Mouse (Mus musculus): ENCODE measurements around the gene Pdzd2. TPM values are rescaled to one million over a fixed set of nuclear protein-coding genes. Genes with fewer than 3 reads are reported as not detected.

The Pdzd2 gene
- polyA plus RNA-seq, 1 experiment, result 1.3 TPM

DNA sequence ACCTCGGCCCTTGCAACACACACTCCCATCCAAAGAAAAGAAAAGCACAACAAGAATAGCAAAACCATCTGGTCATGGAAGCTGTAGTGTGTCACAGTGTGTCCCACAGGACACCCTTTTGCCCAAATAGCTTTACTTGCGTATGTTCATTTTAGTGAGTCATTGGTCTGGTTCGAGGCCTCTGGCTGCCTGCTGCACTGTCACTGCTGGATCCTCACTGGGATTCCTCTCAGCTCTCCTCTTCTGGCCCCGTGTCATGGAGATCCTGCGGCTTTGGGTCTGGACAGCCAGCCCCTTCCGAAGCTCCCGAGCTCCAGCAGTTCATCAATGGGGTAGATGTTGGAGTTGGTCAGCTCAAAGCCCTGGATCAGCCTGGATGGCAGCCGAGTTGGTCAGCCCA lies 421.3 kb downstream of the Pdzd2 start:
- DNase-seq (ENCODE audit: low read depth, low spot score), result no peak
- 87% methylated on average over 8 of the region's 8 CpGs for WGBS

DNA sequence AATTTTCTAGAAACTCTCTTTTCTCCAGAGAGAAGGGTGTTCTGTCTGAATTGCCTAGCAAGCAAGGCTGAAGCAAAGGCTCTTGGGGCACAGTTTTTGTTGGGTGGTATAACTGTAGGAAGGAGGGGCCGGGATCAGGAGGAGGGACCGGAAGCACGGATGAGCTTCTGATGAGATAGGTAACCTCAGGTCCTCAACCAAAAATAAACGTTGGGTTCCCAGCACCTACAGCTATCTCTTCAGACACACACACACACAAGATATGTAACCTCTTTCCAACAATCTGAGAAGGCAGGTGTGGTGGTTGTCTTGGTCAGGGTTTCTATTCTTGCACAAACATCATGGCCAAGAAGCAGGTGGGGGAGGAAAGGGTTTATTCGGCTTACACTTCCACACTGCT lies 422.4 kb downstream of the Pdzd2 start:
- DNase-seq (ENCODE audit: low read depth, low spot score), result no peak
- 69% methylated on average over 5 of the region's 5 CpGs for WGBS

DNA sequence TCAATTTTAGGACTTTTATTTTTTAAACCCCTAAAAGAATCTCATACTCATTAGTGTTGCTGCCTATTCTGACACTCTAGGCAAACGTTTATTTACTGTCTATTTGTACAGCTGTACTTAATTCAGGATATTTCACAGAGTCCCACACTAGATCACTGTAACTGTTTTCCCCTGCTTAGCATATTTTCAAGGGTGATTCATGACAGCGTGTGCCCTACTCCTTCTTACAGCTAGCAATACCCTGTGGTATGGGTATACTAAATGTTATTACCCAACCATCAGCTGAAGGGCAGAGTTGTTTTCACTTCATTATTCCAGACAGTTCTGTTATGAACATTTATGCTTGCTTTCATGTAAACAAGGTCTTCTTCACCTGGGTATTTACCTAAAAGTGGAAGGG lies 423.7 kb downstream of the Pdzd2 start:
- no peak for DNase-seq (ENCODE audit: low read depth, low spot score)
- 48% methylated on average over 2 of the region's 2 CpGs for WGBS

DNA sequence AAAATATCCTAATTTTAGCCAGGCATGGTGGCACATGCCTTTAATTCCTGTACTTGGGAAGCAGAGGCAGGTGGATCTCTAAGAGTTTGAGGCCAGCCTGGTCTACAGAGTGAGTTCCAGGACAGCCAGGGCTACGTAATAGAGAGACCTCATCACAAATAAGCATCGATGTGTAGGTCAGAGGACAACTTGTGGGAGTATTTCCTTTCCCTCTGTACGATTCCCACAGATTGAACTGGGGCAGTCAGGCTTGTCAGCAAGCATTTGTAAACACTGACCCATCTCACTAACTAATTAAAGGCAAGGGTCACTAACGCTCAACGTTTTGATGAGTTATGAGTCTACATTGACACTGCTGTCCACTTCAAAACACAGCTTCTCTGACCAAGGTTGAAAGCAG lies 425.1 kb downstream of the Pdzd2 start:
- 73% methylated on average over 5 of the region's 5 CpGs for WGBS
- no peak for DNase-seq (ENCODE audit: low read depth, low spot score)

DNA sequence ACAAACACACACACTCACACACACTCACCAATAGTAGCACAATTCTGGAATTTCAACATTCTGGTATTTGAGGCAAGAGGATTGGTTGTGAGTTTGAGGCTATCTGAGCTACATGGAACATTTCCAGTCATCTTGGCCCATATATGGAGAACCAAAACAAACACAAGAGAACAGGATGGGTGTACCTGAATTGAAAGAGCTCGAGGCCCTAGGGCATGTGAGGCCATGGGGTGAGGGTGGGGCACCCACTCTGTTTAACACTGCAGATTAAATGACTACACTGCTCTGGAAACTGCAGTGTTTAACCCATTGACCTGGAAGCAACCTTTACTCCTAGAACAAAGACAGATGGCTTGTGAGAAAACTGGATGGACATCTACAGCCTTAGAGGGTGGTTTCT lies 426.5 kb downstream of the Pdzd2 start:
- no peak for DNase-seq (ENCODE audit: low read depth, low spot score)
- WGBS, result 4% methylated on average over 1 of the region's 1 CpGs

DNA sequence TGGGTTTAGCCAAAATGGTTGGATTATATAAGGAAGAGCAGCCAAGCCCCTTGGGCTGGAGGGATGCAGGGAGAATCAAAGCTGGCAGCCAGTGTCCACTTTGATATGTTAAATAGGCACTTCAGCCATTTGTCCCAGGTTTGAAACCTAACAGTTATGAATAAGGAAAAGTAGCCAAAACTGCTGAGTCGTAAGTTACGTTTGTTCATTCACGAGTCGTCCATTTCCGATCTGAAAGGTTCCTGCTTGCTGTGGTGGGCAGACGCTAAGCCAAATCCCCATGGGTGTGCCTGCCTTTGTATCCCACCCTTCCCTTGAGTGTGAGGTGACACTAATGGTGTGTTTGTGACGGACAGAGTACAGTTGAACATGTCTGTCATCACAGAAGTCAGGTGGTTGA lies 428.3 kb downstream of the Pdzd2 start:
- DNase-seq (ENCODE audit: low read depth, low spot score), result no peak
- WGBS, result 87% methylated on average over 7 of the region's 7 CpGs

DNA sequence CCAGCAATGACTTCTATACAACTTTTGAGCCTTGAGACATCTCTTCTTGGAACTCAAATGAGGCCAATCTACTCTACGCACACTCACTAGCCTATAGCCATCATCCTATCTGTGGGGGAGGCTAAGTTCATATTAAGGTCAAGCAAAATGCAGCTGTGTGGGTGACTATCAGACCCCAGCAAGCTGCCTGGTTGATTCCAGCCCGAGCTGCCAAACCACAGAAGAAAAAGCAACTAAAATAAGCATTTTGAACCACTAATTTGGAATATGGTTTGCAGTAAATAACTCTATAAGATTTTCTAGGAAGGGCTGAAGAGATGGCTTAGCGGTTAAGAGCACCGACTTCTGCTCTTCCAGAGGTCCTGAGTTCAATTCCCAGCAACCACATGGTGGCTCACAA lies 429.0 kb downstream of the Pdzd2 start:
- no peak for DNase-seq (ENCODE audit: low read depth, low spot score)
- 84% methylated on average over 4 of the region's 4 CpGs for WGBS

Other genes with a start within 250 kb of the Pdzd2 start
- 6.2 and 9.1 TPM in 2 replicates for gene 6030458C11Rik, start 84.7 kb upstream of the Pdzd2 start, polyA plus RNA-seq (2012; rRNA removed)
- gene Drosha, start 84.9 kb upstream of the Pdzd2 start, polyA plus RNA-seq (2012; rRNA removed), result 9.9 and 12.4 TPM in 2 replicates